Mouse (Mus musculus) G1E-ER4 (cell line): ENCODE measurements at regions not wholly inside any gene's neighbourhood (a gene's known extent, or its start where the extent isn't known, plus 50 kb on each side); places are given as distances from the start of the nearest gene placed in this dataset.

Source experiments
- GATA1 ChIP-seq: IDR thresholded peaks from one replicate; pipeline ENCODE4 v1.8.0; 2012; ENCODE audit warnings: low read length, inconsistent platforms

DNA sequence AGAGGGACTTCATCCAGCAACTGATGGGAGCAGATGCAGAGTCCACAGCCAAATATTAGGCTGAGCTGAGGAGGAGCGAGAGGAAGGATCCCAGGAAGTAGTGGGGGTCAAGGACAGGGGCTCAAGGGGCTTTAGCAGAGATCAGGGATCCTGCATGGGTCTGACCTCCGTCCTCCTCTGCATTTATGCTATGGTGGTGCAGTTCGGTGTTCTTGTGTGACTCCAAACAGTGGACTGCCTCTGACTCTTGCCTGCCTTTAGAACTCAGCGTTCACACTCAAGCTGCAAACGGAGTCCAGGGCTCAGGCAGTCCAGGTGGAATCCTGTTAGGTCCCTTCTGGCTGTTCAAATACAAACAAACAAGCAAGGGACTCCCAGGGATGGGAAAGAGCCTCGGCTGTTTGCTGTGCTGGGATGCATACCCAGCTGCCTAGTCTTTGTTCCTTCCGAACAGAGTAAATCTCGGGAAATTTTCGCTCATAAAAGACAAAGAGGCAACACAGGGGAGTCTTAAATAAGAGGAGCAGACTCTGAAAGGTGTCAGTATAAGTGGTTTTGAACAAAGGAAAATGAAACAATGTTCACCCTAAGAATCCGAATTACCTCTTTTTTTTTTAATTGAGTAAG lies 1042.9 kb downstream of the Robo2 start:
- no peak for TF ChIP-seq GATA1

GRCm38 (mm10) chr16:73367926-73368325 lies 1043.7 kb downstream of the Robo2 start:
- TF ChIP-seq GATA1: no peak

DNA sequence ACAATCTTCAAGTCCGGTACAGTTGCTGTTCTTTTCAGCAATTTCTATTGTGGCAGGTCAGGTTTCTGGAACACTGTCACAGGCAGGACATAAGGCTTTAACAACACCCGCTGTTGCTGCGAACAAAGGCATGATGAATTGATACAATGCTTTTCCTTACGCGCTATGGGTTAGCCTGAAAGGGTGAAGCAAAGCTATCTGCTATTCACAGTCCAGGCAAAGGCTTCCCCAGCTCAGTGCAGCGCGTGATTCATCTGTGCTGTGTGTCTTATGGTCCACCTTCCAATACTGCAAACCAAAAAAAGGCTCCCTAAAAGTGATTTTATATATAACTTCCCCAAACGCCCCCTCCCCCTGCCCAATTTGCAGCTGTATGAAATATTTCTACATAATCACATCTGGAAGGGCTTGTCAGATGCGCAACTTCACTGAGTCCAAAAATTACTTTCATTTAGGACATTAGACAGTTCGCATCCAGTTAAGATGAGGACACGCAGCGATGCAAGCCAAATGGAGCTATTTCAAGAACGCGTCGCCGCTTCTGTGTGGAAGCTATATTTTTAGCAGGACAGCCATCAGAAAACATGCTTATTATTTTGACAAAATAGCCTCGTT lies 1044.3 kb downstream of the Robo2 start:
- TF ChIP-seq GATA1: no peak

- TF ChIP-seq GATA1: no peak
Observed at GRCm38 (mm10) chr16:73350698-73351097, 1042.6 kb downstream of the Robo1 start.

DNA sequence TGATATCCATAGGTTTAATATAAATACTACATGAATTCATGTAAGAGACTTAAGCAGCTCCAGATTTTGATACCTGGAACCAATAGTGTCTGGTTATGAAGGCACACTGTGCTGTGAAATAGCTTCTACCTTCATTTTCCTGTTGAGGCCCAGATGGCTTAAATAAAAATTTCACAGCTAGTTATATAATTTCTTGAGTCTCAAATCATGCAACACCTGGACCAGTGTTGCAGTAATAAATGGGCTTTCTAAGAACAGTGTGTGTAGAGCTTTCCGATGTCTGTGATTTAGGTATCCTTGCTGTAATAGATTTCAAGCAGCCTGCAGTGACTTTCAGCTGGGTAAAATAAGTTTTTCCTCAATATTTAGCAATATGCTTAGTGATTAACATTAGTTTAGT lies 1035.8 kb downstream of the Robo1 start:
- no peak for TF ChIP-seq GATA1

DNA sequence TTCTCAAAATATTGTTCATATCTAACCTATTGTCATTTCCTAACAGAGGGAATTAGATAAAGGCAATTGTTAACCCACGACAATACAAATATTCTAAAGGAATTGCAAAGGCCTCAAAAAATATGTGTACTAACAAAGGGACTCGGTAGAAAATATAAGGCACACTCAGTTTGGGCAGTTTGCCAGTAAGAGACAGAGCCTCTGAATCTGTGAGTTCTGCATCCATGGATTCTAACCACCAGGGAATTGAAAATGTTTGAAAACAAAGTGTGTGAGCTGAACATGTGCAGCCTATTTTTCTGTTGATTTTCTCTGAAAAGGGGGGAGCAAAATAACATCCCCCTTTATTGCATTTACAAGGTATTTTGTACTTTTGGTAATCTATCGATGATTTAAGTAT lies 1035.4 kb downstream of the Robo1 start:
- TF ChIP-seq GATA1: no peak

- no peak for TF ChIP-seq GATA1
Observed at GRCm38 (mm10) chr16:73317644-73318043, 1009.5 kb downstream of the Robo1 start.

- no peak for TF ChIP-seq GATA1
Observed at GRCm38 (mm10) chr16:73310096-73310495, 1002.0 kb downstream of the Robo1 start.

- TF ChIP-seq GATA1: no peak
Observed at GRCm38 (mm10) chr16:73279951-73280350, 971.8 kb downstream of the Robo1 start.

- no peak for TF ChIP-seq GATA1
Observed at GRCm38 (mm10) chr16:73259691-73260090, 951.6 kb downstream of the Robo1 start.

DNA sequence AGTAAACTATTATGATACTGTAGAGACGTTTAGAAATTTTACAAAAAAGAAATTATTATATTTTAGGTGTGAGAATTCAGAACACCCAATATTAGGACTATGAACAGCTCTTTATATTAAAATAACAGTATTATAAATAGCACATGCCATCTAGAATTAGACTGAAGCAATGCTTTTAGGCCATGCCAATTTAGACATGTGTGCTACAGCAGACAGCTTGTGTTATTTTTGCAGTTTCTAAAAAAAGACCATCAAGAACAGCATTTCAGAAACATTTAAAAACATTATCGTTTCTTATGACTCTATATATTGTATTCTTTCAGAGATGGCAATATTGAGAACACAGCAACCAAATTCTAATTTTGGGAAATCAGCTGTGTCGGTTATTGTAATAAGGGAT lies 951.2 kb downstream of the Robo1 start:
- no peak for TF ChIP-seq GATA1

GRCm38 (mm10) chr16:73245073-73245590 lies 937.0 kb downstream of the Robo1 start:
- no peak for TF ChIP-seq GATA1

DNA sequence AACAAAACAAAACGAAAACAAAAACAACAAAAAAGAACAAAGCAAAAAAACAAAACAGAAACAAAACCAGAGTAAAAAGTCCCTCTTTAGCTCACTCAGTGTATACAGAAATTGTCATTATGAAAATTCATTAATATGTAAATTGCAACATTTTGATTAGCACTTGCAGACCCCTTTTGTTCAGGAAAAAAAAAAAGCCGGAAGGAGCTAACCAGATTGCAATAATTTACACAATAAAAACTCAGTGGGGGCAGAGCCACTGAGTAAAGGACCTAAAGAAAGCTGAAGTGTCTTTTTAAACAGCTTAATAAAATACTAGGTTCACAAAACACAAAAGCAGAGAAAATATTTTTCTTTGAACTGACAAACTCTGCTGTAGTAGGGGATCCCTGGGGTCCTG lies 922.5 kb downstream of the Robo1 start:
- no peak for TF ChIP-seq GATA1

DNA sequence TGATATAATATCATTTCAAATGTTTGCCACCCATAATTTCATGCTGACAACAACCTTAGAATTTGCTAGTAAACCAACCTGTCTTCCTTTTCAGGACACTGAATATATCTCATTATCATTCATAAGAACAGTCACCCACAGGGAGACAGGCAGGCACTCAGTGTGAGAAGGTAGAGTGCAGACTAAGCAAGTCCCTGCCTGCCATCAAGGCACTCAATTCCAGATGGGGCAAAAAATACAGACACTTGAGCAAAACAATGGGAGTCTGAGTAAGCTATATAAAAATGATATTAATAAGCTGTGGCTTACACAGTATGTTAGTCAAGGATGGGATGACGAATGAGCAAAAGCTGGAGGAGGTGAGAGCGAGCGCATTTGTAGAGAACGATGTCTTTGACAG lies 909.4 kb downstream of the Robo1 start:
- TF ChIP-seq GATA1: no peak

- TF ChIP-seq GATA1: no peak
Observed at GRCm38 (mm10) chr16:73203542-73203941, 895.4 kb downstream of the Robo1 start.

DNA sequence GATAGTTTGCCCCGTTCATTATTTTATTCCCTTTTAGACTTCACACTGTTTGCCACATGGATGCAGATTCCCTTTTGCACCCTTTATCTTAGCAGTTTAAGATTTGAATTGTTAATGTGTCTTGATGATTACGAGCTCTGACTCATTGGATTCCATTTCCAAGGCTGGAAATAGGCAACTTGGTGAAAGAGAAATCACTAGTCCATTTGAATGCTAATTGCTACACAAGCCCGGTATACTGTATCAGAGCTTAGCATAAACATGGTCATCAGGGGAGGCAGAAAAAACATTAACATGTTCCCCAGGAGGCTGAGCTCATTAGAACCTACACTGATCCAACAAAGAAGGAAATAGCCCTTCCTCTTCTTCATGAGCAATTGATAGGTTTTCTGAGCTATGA lies 892.9 kb downstream of the Robo1 start:
- TF ChIP-seq GATA1: no peak

DNA sequence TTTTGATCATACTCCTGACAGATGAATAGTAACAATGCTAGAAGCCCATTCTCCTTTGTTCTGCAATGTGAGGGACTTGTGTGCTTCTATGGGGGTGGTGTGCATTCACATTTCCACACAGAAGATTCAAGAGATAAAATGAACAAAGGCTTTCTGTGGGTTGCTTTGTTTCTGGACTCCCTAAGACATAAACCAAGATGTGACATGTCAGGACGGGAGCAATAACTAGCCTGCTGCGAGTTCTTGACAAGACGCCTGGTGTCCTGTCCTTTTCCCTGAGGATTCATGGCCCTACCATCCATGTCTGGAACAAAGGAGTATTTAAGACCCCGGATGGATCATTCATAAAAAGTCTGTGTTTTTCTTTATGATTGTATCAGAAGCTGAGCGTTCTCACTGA lies 874.7 kb downstream of the Robo1 start:
- no peak for TF ChIP-seq GATA1

DNA sequence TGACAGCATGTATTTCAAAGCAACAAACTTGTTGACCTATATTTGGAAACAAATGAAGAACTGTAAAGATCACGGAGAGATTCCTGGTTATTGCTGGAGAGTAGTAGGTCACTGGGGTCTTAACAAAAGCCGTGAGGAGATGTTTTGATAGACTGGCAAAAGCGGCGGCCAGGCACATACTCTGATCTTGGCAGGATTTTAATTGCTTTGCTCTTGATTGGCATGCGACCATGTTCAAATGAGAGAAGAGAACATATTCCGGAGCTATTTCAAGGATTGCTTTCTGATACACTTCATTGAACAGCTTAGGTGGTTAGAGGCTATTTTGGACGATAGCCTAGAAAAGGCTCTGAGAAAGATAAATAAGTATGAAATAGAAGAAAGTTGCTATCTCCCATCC lies 874.2 kb downstream of the Robo1 start:
- TF ChIP-seq GATA1: no peak

DNA sequence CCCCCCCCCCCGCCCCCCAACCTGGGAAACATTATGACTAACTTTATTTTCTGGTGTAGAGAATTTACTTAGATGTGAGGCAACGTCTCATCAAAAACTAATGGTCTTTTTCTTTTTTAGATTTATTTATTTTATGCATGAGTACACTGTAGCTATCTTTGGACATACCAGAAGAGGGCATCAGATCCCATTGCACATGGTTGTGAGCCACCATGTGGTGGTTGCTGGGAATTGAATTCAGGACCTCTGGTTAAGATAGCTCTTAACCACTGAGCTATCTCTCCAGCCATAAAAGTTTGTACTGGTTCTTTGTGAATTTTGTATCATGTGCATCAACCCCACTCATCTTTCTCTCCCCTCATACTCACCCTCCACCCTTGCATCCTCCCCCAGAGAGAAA lies 847.3 kb downstream of the Robo1 start:
- no peak for TF ChIP-seq GATA1
